In the genomic region with DNA sequence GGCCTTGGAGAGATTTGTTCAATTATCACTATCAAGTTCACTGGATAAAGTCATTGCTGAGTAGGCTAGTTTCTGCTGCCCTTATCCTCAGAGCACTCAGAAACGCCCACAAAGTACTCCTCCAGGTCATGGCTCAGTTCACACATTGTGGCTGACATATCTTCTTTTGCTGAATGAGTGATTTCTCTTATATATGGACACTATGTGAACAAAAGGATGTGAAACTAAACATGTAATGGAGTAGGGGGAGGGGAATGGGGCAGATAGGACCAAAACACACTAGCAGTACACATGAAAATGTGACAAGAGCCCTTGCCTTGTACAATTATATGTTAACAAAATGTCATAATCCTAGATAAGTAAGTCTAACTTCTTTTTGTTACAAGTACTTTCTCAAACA, we compare ENCODE assay signal across 23 mouse cellular contexts. TPM values are rescaled to one million over a fixed set of nuclear protein-coding genes. Genes with fewer than 3 reads are reported as not detected.
DNase-seq lines count a peak whose midpoint lies in the region; ATAC-seq lines count a peak whose summit lies in the region.
"Had no signal": no experiment of that assay in that cellular context is flagged by ENCODE, and none has a peak within 500 bp of the region (broad histone marks: within the 10 kb centered on the region; RNA-seq: fewer than 3 reads in every experiment).

No protein-coding gene starts in this region.

- H3K4me3 ChIP-seq in heart, embryonic 10.5 days = no peak overlapping the region
- no peak overlapping the region for H3K4me3 ChIP-seq in midbrain, embryonic 14.5 days (replicated peaks; ENCODE audit: low read depth, low read length)
- H3K4me3 ChIP-seq: embryonic facial prominence, embryonic 15.5 days; erythroblast, embryonic 14.5 days; forebrain, embryonic 10.5 days; gastrocnemius, adult 2 months; heart, embryonic 15.5 days; hindbrain, embryonic 13.5 days had no signal

- DNase-seq in heart, embryonic 10.5 days (ENCODE audit: low spot score) = peak; percentile 13
- DNase-seq in heart, adult 18-20 months = no peak
- DNase-seq in spleen, postnatal 36 days (ENCODE audit: low spot score in 2 of 2) = peak; percentile 29 to 34
- DNase-seq in spleen, postnatal 10 days (ENCODE audit: low spot score in 2 of 2) = no peak
- no peak for DNase-seq in midbrain, embryonic 14.5 days
- no peak for DNase-seq in cerebellum, postnatal 25 days
- DNase-seq: adrenal gland, adult 8-10 months; adrenal gland, postnatal 36 days; cerebellum, adult 2 months; cerebellum, postnatal 10 days; embryo, embryonic 11 days; gastrocnemius, adult 2 months; heart, postnatal 14 days had no signal

- H3K27ac ChIP-seq in heart, embryonic 10.5 days = no peak overlapping the region
- no peak overlapping the region for H3K27ac ChIP-seq in midbrain, embryonic 14.5 days (replicated peaks; ENCODE audit: low read depth, low read length)
- H3K27ac ChIP-seq: embryonic facial prominence, embryonic 15.5 days; forebrain, embryonic 10.5 days; gastrocnemius, adult 2 months; heart, embryonic 15.5 days; hindbrain, embryonic 13.5 days; hindbrain, postnatal 0 days had no signal

- H3K4me2 ChIP-seq in midbrain, embryonic 14.5 days (ENCODE audit: low read length) = no peak overlapping the region
- H3K4me2 ChIP-seq: embryonic facial prominence, embryonic 15.5 days; heart, embryonic 11.5 days; heart, embryonic 15.5 days; hindbrain, embryonic 13.5 days had no signal

- H3K36me3 ChIP-seq in heart, embryonic 10.5 days = peaks cover 11% of the 10 kb centered on the region; the same call in 1 of the 2 replicates
- H3K36me3 ChIP-seq in midbrain, embryonic 14.5 days (ENCODE audit: control insufficient read depth, insufficient read depth, low read length) = peaks cover 13% of the 10 kb centered on the region

- no peak overlapping the region for H3K9ac ChIP-seq in midbrain, embryonic 14.5 days (replicated peaks; ENCODE audit: low read length)
- H3K9ac ChIP-seq: embryonic facial prominence, embryonic 15.5 days; heart, embryonic 15.5 days; hindbrain, embryonic 13.5 days had no signal

- no peaks in the 10 kb centered on the region for H3K9me3 ChIP-seq in heart, embryonic 10.5 days
- H3K9me3 ChIP-seq in midbrain, embryonic 14.5 days (ENCODE audit: control insufficient read depth, low read length) = no peaks in the 10 kb centered on the region
- H3K9me3 ChIP-seq: embryonic facial prominence, embryonic 15.5 days; G1E; heart, embryonic 15.5 days; hindbrain, embryonic 13.5 days had no signal

- no peaks in the 10 kb centered on the region for H3K27me3 ChIP-seq in heart, embryonic 10.5 days (ENCODE audit: insufficient read depth, poor library complexity, severe bottlenecking)
- no peaks in the 10 kb centered on the region for H3K27me3 ChIP-seq in midbrain, embryonic 14.5 days (ENCODE audit: control insufficient read depth, insufficient read depth, low read length)
- H3K27me3 ChIP-seq: embryonic facial prominence, embryonic 15.5 days; heart, embryonic 15.5 days; hindbrain, embryonic 13.5 days had no signal

- no peaks in the 10 kb centered on the region for H3K4me1 ChIP-seq in heart, embryonic 10.5 days
- no peaks in the 10 kb centered on the region for H3K4me1 ChIP-seq in midbrain, embryonic 14.5 days (ENCODE audit: control insufficient read depth, insufficient read depth, low read length)
- H3K4me1 ChIP-seq: embryonic facial prominence, embryonic 15.5 days; forebrain, embryonic 10.5 days; heart, embryonic 15.5 days; hindbrain, embryonic 13.5 days had no signal

- 57% methylated on average over 1 of the region's 1 CpGs for WGBS in heart, embryonic 10.5 days
- WGBS in midbrain, embryonic 14.5 days = 27% methylated on average over 1 of the region's 1 CpGs

- ATAC-seq in granulocyte monocyte progenitor cell, adult 5-6 weeks (replicated peaks; ENCODE audit: poor library complexity, severe bottlenecking) = peak; percentile 53
- no peak for ATAC-seq in midbrain, embryonic 14.5 days (ENCODE audit: low FRiP score, low TSS enrichment)
- ATAC-seq: forebrain, embryonic 14.5 days; hindbrain, postnatal 0 days had no signal

RNA-seq across cellular contexts. Expression of a gene that starts 11.4 kb away (rescaled TPM):
- polyA plus RNA-seq in heart, embryonic 10.5 days (2016; fragmentation: Nextera tagmentation; extraction: Ambion mirVana) = 17.3 and 18.4 TPM in 2 replicates
- 1 to 10 TPM; 9.0 to 9.1 TPM for total RNA-seq in heart, adult 18-20 months (2021)
- total RNA-seq in granulocyte monocyte progenitor cell, adult 5-6 weeks (2014; fragmentation: Nextera tagmentation) = 13.2 and 13.9 TPM in 2 replicates
- total RNA-seq in granulocyte monocyte progenitor cell, adult 5-6 weeks (2017) = 19.7 and 26.5 TPM in 2 replicates
- 36.6 and 37.9 TPM in 2 replicates for polyA plus RNA-seq in midbrain, embryonic 14.5 days (2014; fragmentation: Nextera tagmentation; extraction: Ambion mirVana)

RNA-seq across cellular contexts. Expression of a gene that starts 27.0 kb away (rescaled TPM):
- 8.0 and 13.7 TPM in 2 replicates for polyA plus RNA-seq in heart, embryonic 10.5 days (2016; fragmentation: Nextera tagmentation; extraction: Ambion mirVana)
- 1 to 10 TPM; 3.8 to 4.1 TPM for total RNA-seq in heart, adult 18-20 months (2021)
- total RNA-seq in granulocyte monocyte progenitor cell, adult 5-6 weeks (2014; fragmentation: Nextera tagmentation) = 22.9 and 34.9 TPM in 2 replicates
- 48.6 and 52.0 TPM in 2 replicates for total RNA-seq in granulocyte monocyte progenitor cell, adult 5-6 weeks (2017)
- 6.4 and 7.4 TPM in 2 replicates for polyA plus RNA-seq in midbrain, embryonic 14.5 days (2014; fragmentation: Nextera tagmentation; extraction: Ambion mirVana)

Comparison
In these comparisons a context has a peak if more than half of its experiments do, and no peak if none do; other contexts are left out.
1. DNase-seq: peak in heart, embryonic 10.5 days (single experiment) and spleen, postnatal 36 days (2 of 2); none in heart, adult 18-20 months (0 of 2), spleen, postnatal 10 days (0 of 2), midbrain, embryonic 14.5 days (single experiment) and cerebellum, postnatal 25 days (0 of 2).
2. RNA of a gene that starts 27.0 kb away (total RNA-seq): 22.9 to 52.0 TPM in granulocyte monocyte progenitor cell, adult 5-6 weeks; 3.8 to 4.1 TPM in heart, adult 18-20 months; every median in the first group is over 4 times any median in the second.